ENCODE assay signal across 24 mouse cellular contexts in genomic region chr5:150589945-150590344, GRCm38 (mm10). TPM values are rescaled to one million over a fixed set of nuclear protein-coding genes. Genes with fewer than 3 reads are reported as not detected.
DNase-seq lines count a peak whose midpoint lies in the region; ATAC-seq and TF ChIP-seq lines count a peak whose summit lies in the region.
"Had no signal": no experiment of that assay in that cellular context is flagged by ENCODE, and none has a peak within 500 bp of the region (broad histone marks: within the 10 kb centered on the region; RNA-seq: fewer than 3 reads in every experiment).

No protein-coding gene starts in this region.

- H3K4me1 ChIP-seq in intestine, postnatal 0 days (replicated peaks; ENCODE audit: control insufficient read depth, insufficient read depth, low read length): no peaks in the 10 kb centered on the region
- peaks cover 6% of the 10 kb centered on the region; the same call in 1 of the 2 replicates for H3K4me1 ChIP-seq in intestine, embryonic 15.5 days (replicated peaks)
- peaks cover 62% of the 10 kb centered on the region for H3K4me1 ChIP-seq in liver, embryonic 13.5 days (replicated peaks)
- peaks cover 3% of the 10 kb centered on the region; the same call in 1 of the 2 replicates for H3K4me1 ChIP-seq in brown adipose tissue, adult 24 weeks (ENCODE audit: control insufficient read depth, insufficient read depth, insufficient read length, low read length)
- peaks cover 17% of the 10 kb centered on the region for H3K4me1 ChIP-seq in hindbrain, embryonic 13.5 days (replicated peaks)

- no peaks in the 10 kb centered on the region for H3K36me3 ChIP-seq in intestine, postnatal 0 days (ENCODE audit: control insufficient read depth, insufficient read depth)
- H3K36me3 ChIP-seq in intestine, embryonic 15.5 days: no peaks in the 10 kb centered on the region
- 0 out of 2 replicates have a peak, but pooled peaks cover 5% of the 10 kb centered on the region for H3K36me3 ChIP-seq in liver, embryonic 13.5 days
- H3K36me3 ChIP-seq in hindbrain, embryonic 13.5 days: no peaks in the 10 kb centered on the region
- H3K36me3 ChIP-seq: embryonic facial prominence, embryonic 10.5 days; embryonic facial prominence, embryonic 12.5 days had no signal

- ATAC-seq in intestine, postnatal 0 days: peak; percentile 69
- ATAC-seq in intestine, embryonic 15.5 days: no peak
- no peak for ATAC-seq in liver, embryonic 13.5 days (ENCODE audit: low read depth)
- ATAC-seq in hindbrain, embryonic 13.5 days (ENCODE audit: low FRiP score): no peak
- ATAC-seq: activated CD4-positive, CD25-positive, alpha-beta regulatory T cell, adult 4 months; forebrain, embryonic 13.5 days; forebrain, embryonic 15.5 days; forebrain, postnatal 0 days; Patski had no signal

- H3K27ac ChIP-seq in intestine, postnatal 0 days (ENCODE audit: low read depth, low read length): peak overlapping the region; percentile 46; the same call in 1 of the 2 replicates
- no peak overlapping the region for H3K27ac ChIP-seq in intestine, embryonic 15.5 days
- H3K27ac ChIP-seq in liver, embryonic 13.5 days: 0 out of 2 replicates have a peak overlapping the region, but pooled peaks have one; percentile 18
- 0 out of 2 replicates have a peak overlapping the region, but pooled peaks have one; percentile 18 for H3K27ac ChIP-seq in brown adipose tissue, adult 24 weeks (replicated peaks; ENCODE audit: low read depth, low read length)
- H3K27ac ChIP-seq in hindbrain, embryonic 13.5 days: no peak overlapping the region
- H3K27ac ChIP-seq: embryonic facial prominence, embryonic 10.5 days; embryonic facial prominence, embryonic 12.5 days; forebrain, embryonic 13.5 days; forebrain, embryonic 15.5 days had no signal

- H3K27me3 ChIP-seq in intestine, postnatal 0 days (replicated peaks; ENCODE audit: control insufficient read depth, insufficient read depth, low read length): no peaks in the 10 kb centered on the region
- no peaks in the 10 kb centered on the region; the same call in 1 of the 2 replicates for H3K27me3 ChIP-seq in intestine, embryonic 15.5 days (replicated peaks)
- H3K27me3 ChIP-seq in liver, embryonic 13.5 days: no peaks in the 10 kb centered on the region
- H3K27me3 ChIP-seq in hindbrain, embryonic 13.5 days: peaks cover 21% of the 10 kb centered on the region
- H3K27me3 ChIP-seq: forebrain, embryonic 15.5 days; Patski had no signal

- no peak overlapping the region for H3K4me3 ChIP-seq in intestine, postnatal 0 days (ENCODE audit: low read depth, low read length)
- no peak overlapping the region for H3K4me3 ChIP-seq in intestine, embryonic 15.5 days (replicated peaks)
- no peak overlapping the region for H3K4me3 ChIP-seq in liver, embryonic 13.5 days (replicated peaks)
- no peak overlapping the region for H3K4me3 ChIP-seq in brown adipose tissue, adult 24 weeks (ENCODE audit: insufficient read depth, low read depth, low read length)
- no peak overlapping the region for H3K4me3 ChIP-seq in hindbrain, embryonic 13.5 days
- H3K4me3 ChIP-seq: embryonic facial prominence, embryonic 10.5 days; embryonic facial prominence, embryonic 12.5 days; forebrain, embryonic 13.5 days; forebrain, embryonic 15.5 days had no signal

- no peak for DNase-seq in liver, embryonic 13.5 days
- no peak for DNase-seq in liver
- peak; percentile 52 for DNase-seq in testis, postnatal 14 days (ENCODE audit: low spot score)
- DNase-seq in testis, postnatal 10 days (ENCODE audit: low spot score): no peak
- DNase-seq: adrenal gland, adult 8-10 months; adrenal gland, postnatal 14 days; adrenal gland, postnatal 36 days; cerebellum, adult 11 months; cerebellum, adult 18-20 months; cerebellum, adult 8-10 months; cerebellum, adult 9-11 months; cerebellum, postnatal 14 days; cerebellum, postnatal 36 days; forebrain, postnatal 0 days had no signal

- H3K4me2 ChIP-seq in intestine, postnatal 0 days (replicated peaks; ENCODE audit: low read depth): no peak overlapping the region
- no peak overlapping the region for H3K4me2 ChIP-seq in intestine, embryonic 15.5 days (replicated peaks)
- no peak overlapping the region for H3K4me2 ChIP-seq in liver, embryonic 13.5 days
- no peak overlapping the region for H3K4me2 ChIP-seq in hindbrain, embryonic 13.5 days
- H3K4me2 ChIP-seq: embryonic facial prominence, embryonic 12.5 days; forebrain, embryonic 13.5 days; forebrain, embryonic 15.5 days had no signal

- no peak for TF ChIP-seq CTCF in intestine, postnatal 0 days (IDR thresholded peaks at IDR 0.05; ENCODE audit: low read depth)

- 50% methylated on average over 2 of the region's 2 CpGs for WGBS in intestine, postnatal 0 days
- 77% methylated on average over 2 of the region's 2 CpGs for WGBS in intestine, embryonic 15.5 days
- WGBS in liver, embryonic 13.5 days (ENCODE audit: insufficient replicate concordance): 69% methylated on average over 2 of the region's 2 CpGs
- WGBS in hindbrain, embryonic 13.5 days: 81% methylated on average over 2 of the region's 2 CpGs

- no peak overlapping the region for H3K9ac ChIP-seq in intestine, postnatal 0 days (ENCODE audit: low read depth, low read length)
- H3K9ac ChIP-seq in intestine, embryonic 15.5 days: no peak overlapping the region
- no peak overlapping the region for H3K9ac ChIP-seq in liver, embryonic 13.5 days
- H3K9ac ChIP-seq in hindbrain, embryonic 13.5 days: no peak overlapping the region
- H3K9ac ChIP-seq: embryonic facial prominence, embryonic 12.5 days; forebrain, embryonic 13.5 days; forebrain, embryonic 15.5 days; forebrain, postnatal 0 days had no signal

- H3K9me3 ChIP-seq in intestine, postnatal 0 days (ENCODE audit: control insufficient read depth): no peaks in the 10 kb centered on the region
- no peaks in the 10 kb centered on the region for H3K9me3 ChIP-seq in intestine, embryonic 15.5 days
- H3K9me3 ChIP-seq in liver, embryonic 13.5 days (replicated peaks): no peaks in the 10 kb centered on the region
- no peaks in the 10 kb centered on the region for H3K9me3 ChIP-seq in hindbrain, embryonic 13.5 days
- H3K9me3 ChIP-seq: embryonic facial prominence, embryonic 10.5 days; embryonic facial prominence, embryonic 12.5 days; forebrain, embryonic 13.5 days; forebrain, embryonic 15.5 days had no signal

RNA-seq across cellular contexts. Expression of gene N4bp2l1, which starts 7.0 kb away (rescaled TPM):
- polyA plus RNA-seq in intestine, postnatal 0 days (2015; fragmentation: Nextera tagmentation; extraction: Ambion mirVana): 21.1 and 21.3 TPM in 2 replicates
- 4.6 and 4.9 TPM in 2 replicates for polyA plus RNA-seq in intestine, embryonic 15.5 days (2015; fragmentation: Nextera tagmentation; extraction: Ambion mirVana)
- polyA plus RNA-seq in liver, embryonic 13.5 days (2015; fragmentation: Nextera tagmentation; extraction: Ambion mirVana): 7.4 and 8.5 TPM in 2 replicates
- polyA plus RNA-seq in brown adipose tissue, adult 24 weeks (2012; ENCODE audit: insufficient read depth, insufficient read length, missing spikeins): 23.6 and 27.6 TPM in 2 replicates
- 7.7 and 8.6 TPM in 2 replicates for polyA plus RNA-seq in hindbrain, embryonic 13.5 days (2015; fragmentation: Nextera tagmentation; extraction: Ambion mirVana)

Comparison
In these comparisons a context has a peak if more than half of its experiments do, and no peak if none do; other contexts are left out.
1. H3K27ac ChIP-seq: peak in intestine, postnatal 0 days (single experiment), liver, embryonic 13.5 days (single experiment) and brown adipose tissue, adult 24 weeks (single experiment); none in intestine, embryonic 15.5 days (single experiment) and hindbrain, embryonic 13.5 days (single experiment).